Mouse (Mus musculus) embryo, embryonic 11 days (tissue): ENCODE measurements around the gene Hoxd1.

Source experiments
- DNase-seq: peaks from one replicate; pipeline ENCODE4 v3.0.0-alpha.2; 2015

Hoxd1 gene

DNA sequence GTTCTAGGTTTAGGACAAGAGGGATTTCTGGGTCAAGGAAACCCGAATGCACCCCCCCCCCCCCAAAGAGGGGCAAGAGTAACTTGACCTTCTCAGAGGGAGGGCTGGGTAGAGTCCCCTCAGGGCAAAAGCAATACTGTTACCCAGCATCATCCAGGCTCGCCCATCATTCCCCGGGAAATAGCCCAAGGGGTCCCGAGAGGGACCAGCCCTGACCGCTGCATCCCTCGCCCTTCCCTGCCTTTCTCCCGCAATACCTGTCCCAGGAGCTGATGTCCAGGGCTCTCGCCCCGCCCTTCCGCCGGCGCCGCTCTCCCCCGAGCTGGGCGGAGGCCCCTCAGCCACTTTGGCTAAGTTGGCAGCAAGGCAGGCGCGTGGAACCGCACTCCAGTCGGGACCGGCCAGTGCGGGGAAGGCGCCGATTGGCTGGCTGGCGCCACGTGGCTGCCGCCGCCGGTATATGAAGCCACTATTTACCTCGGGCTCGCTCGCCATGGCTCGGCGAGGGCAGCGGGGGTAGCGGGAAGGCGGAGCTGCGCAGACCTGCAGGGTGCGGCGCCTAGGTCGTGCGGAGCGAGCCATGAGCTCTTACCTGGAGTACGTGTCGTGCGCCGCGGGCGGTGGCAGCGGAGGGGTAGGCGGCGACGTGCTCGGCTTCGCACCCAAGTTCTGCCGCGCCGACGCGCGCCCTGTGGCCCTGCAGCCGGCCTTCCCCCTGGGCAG, at the start of gene Hoxd1:
Gene Hoxd1, plus strand, starts transcription at position 459 of the 723 bp plus-strand sequence.
- peak; percentile 87 for DNase-seq

- no peak for DNase-seq
Measured at GRCm38 (mm10) chr2:74713239-74714150, 49.3 kb upstream of the Hoxd1 start.

DNA sequence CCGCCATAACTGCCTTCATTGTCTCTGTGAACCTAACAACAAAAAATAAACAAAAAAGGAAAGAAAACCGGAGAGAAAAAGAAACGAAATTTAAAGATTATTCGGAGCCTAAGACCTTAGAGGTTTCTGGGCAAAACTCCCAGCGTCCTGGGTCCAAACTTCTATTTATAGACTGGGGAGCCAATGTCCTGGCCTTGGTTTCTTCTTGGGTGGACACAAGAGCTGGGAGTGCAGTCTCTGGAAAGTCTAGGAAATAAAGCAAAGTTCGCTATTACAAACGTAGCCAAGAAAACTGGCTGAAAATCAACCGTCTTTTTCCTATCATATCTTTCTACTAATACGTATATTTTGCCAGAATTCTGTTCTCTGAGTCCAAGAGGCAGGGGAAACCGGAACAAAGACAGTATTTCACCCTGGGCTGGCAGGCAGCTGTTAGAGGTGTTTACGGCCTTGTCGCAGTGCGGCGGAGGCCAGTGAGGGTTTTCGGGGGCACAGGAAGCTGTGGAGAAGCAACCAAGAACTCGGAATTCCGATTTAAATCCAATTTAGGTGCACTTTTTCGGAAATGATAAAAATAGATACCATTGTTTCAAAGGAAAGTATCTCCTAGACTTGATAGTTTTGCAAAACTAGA, 48.5 kb upstream of the Hoxd1 start:
- peak; percentile 67 for DNase-seq

GRCm38 (mm10) chr2:74714881-74715280, 47.9 kb upstream of the Hoxd1 start:
- peak; percentile 80 for DNase-seq

DNA sequence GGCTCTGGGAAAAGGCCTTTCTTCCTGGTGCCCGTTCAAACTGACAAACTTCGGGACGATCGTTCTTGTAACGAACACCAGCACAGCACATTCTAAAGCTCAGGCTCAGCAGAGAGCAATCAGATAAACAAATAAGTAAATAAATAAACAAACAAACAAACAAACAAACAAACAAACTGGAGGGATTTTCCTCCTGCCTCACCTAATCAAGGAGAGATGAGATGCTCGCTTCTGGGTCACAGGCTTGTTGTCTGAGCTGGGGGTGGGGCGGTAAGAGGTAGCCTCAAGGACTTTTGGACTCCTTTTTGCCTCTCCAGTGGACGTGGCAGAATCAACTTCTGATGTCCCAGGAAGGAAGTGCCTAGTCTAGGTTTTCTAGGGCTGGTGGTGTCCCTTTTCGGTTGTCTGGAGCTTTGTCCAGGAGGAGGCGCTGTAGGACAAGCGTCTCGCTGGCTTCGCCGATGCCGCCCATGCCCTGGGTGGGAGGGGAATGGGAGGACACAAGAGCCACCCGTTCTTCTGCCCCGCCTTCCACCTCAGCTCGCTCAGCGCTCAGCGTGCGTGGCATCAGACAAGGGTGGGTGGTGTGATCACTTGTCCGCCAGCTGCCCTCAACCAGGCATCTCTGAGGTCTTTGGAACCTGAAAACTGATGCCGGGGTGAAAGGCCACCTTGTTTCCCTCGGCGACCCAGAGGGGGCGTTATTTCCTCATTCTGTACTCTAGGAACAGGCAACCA, 47.1 kb upstream of the Hoxd1 start:
- peak; percentile 96 for DNase-seq

- DNase-seq = no peak
Measured at GRCm38 (mm10) chr2:74720384-74720783, 42.4 kb upstream of the Hoxd1 start.

DNA sequence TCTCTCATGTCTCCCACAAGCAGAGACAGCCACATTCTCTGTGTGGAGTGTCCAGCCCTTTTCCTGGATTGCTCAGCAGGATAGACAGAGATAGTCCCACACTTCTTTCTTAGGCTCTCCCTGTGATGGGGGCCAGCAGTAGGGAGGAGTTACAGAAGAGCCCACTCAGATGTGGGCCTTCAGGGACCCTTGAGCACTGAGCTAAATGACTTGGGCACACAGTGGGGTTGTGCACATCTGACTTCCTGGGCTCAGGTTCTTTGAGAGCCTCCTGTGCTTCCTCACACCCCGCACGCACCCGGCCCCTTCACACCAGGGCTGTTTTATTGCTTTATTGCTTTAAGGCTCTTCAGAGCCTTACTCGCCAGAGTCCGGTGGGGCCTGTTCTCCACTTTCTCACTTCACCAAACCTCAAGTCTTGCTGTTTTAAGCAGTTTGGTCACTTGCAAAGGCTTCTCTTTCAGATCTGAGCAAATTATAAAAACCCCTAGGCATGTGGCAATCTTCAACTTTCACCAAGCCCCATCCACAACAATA, 41.8 kb upstream of the Hoxd1 start:
- DNase-seq = no peak

DNA sequence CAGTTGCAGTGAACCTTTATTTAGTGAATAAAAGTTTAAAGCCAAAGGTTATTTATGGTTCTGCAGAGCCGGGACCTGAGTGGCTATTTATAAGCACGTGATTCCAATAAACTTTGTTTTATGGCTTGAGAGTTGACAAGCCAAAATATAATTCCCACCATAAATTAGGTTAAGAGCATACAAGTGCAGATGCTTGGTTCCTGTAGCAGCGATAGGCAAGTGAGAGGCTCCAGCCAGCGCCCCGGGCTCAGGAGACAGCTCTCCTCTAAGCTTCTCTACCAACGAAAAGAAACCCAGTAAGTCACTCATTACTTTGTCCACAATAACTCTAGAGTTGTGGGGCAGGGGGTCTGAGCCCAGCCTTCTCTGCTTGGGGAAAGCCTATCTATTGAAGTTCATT, 40.9 kb upstream of the Hoxd1 start:
- no peak for DNase-seq

DNA sequence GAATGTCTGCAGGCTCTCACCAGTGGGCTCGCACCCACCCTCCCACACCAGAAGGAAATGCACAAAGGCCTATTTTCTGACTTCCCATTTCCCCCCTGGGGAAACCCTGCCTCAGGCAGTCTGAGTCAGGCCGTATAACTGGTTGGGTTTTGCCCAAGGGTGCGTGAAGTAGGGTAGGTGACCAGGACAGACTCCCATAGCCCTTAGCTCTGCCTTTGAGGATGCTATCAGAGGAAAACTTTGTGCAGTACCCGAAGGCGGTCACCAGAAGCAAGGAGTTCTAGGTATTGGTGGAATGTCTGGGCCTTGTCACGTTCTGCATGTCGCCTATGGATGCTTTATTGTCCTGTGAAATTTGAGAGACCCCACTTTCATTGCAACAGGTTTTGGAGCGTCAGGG, 39.8 kb upstream of the Hoxd1 start:
- DNase-seq = no peak

- no peak for DNase-seq
Measured at GRCm38 (mm10) chr2:74724244-74725015, 38.4 kb upstream of the Hoxd1 start.

GRCm38 (mm10) chr2:74725171-74725570, 37.6 kb upstream of the Hoxd1 start:
- no peak for DNase-seq

GRCm38 (mm10) chr2:74726551-74726950, 36.2 kb upstream of the Hoxd1 start, which contains the start of gene Gm28230:
Gene Gm28230 (plus strand): TSS chr2:74726728.
- no peak for DNase-seq

DNA sequence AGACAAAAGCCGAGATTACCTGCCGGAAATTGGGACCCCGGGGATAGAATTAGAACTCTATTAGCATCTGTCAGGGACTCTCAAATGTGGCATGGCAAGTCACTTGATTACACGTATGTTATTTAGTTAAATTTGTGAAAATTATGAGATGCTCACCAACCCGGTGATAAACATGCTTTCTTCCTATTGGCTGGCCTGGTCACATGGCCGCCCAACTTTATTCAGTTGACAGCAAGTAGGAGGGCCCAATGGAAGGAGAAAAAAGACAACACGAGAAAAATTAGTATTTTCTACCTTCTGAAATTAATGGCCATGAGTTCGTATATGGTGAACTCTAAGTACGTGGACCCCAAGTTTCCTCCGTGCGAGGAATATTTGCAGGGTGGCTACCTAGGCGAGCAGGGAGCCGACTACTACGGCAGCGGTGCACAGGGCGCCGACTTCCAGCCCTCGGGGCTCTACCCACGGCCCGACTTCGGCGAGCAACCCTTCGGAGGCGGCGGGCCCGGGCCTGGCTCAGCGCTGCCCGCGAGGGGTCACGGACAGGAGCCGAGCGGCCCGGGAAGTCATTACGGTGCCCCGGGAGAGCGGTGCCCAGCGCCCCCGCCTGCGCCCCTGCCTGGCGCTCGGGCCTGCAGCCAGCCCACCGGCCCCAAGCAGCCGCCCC, 35.7 kb upstream of the Hoxd1 start:
- no peak for DNase-seq

- no peak for DNase-seq
Measured at GRCm38 (mm10) chr2:74727640-74728302, 35.0 kb upstream of the Hoxd1 start.

- no peak for DNase-seq
Measured at GRCm38 (mm10) chr2:74728303-74728680, 34.5 kb upstream of the Hoxd1 start.

- DNase-seq = no peak
Measured at GRCm38 (mm10) chr2:74730331-74730730, 32.4 kb upstream of the Hoxd1 start.

- DNase-seq = no peak
Measured at GRCm38 (mm10) chr2:74731055-74731454, 31.7 kb upstream of the Hoxd1 start.

GRCm38 (mm10) chr2:74731799-74732512, 30.8 kb upstream of the Hoxd1 start:
- no peak for DNase-seq

DNA sequence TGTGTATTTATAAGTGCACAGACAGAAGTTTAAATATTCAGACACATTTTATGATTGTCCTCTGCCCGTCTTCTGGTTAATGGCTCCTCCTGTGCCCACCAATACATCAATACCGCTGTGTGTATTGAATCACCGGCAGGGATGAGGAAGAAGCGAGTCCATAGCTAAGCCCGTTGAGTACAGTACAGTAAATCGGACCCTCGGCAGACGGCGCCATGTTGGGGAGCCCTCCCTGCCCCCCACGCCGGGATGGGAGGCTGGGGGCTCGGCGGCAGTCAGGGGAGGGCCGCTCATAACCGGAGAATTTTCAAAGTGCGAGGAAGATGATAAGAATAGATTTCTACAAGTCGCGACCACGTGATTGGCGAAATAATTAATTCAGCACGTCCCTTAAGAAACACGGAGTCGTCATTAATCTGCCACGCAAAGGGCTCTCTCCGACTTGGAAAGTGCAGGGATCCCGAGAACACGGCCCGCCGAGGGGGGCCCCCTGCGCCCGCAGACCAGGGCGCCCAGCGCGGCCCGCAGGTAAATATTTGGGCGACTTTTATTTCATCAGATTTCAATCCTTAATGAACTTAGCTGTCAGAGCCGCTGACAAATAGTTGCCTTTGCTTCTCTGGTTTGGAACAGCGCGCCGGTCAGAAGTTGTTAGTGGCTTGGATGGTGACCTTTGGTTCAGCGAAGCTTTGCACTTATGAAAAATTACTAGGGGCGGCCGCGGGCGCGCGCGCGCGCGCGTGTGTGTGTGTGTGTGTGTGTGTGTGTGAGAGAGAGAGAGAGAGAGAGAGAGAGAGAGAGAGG, 30.1 kb upstream of the Hoxd1 start:
- peak; percentile 70 for DNase-seq
